Mouse (Mus musculus): Measurements from ENCODE around the gene Parp8. TPM values are rescaled to one million over a fixed set of nuclear protein-coding genes. Genes with fewer than 3 reads are reported as not detected.

The Parp8 gene
- polyA plus RNA-seq, 1 experiment from 2014 or later = 18.8 TPM

DNA sequence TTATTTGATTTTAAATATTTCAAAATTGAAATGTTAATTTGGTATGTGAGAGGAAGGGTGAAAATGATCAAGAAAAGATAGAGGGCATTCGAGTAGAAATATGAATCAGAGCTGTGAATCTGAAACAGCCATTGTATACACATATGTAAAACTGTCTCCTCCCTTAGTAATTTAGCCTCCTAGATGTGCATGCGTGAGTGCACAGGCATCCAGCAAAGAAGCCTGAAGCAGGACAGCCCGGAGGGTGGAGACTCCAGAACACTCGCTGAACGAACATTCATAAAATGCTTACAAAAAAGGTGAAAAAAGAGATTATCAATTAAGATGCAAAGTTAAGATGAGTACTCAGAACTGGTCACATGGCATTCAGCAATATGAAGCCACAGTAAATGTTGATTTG, 121.9 kb downstream of the Parp8 start:
- H3K27me3 ChIP-seq (ENCODE audit: control insufficient read depth, insufficient read depth, low read length) = no peaks in the 10 kb centered on the region
- H3K9ac ChIP-seq (replicated peaks; ENCODE audit: low read length) = no peak overlapping the region
- no peak overlapping the region for H3K4me3 ChIP-seq (ENCODE audit: low read depth, low read length)
- DNase-seq (ENCODE audit: low spot score) = no peak
- no peak overlapping the region for H3K27ac ChIP-seq (replicated peaks; ENCODE audit: low read depth, low read length)
- H3K36me3 ChIP-seq (replicated peaks; ENCODE audit: control insufficient read depth, insufficient read depth, low read depth, low read length) = no peaks in the 10 kb centered on the region
- 91% methylated on average over 5 of the region's 5 CpGs for WGBS
- no peak for ATAC-seq (replicated peaks; ENCODE audit: insufficient number of reproducible peaks, low FRiP score, low TSS enrichment, low read depth)
- no peaks in the 10 kb centered on the region for H3K9me3 ChIP-seq (replicated peaks; ENCODE audit: control insufficient read depth, low read length)
- no peak overlapping the region for H3K4me2 ChIP-seq (ENCODE audit: low read depth, low read length)
- no peaks in the 10 kb centered on the region for H3K4me1 ChIP-seq (ENCODE audit: control insufficient read depth, insufficient read depth, low read length)

DNA sequence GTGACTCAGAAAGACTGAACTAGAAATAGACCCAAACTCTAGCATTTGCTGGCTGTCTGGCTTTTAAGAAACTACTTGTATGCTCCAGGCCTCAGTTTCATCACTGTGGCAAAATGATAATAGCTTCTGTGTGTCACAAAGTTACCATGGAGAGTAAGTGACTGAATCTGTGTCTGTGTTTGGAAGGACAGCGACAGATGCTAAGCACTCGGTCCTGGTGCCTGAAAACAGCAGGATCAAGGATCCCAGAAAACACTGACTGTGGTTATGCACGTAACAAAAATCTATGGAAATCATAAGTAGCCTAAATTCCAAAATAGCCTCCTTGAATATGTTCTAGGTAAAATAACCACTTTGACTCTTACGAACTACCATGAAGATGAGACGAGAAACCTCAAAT, 126.9 kb downstream of the Parp8 start:
- Histone ChIP-seq H3K36me3 (replicated peaks; ENCODE audit: control insufficient read depth, insufficient read depth, low read depth, low read length) (no peaks in the 10 kb centered on the region), H3K27ac (replicated peaks; ENCODE audit: low read depth, low read length) (no peak overlapping the region), H3K9me3 (replicated peaks; ENCODE audit: control insufficient read depth, low read length) (no peaks in the 10 kb centered on the region), H3K4me3 (ENCODE audit: low read depth, low read length) (no peak overlapping the region), H3K4me1 (ENCODE audit: control insufficient read depth, insufficient read depth, low read length) (no peaks in the 10 kb centered on the region), H3K27me3 (ENCODE audit: control insufficient read depth, insufficient read depth, low read length) (no peaks in the 10 kb centered on the region), H3K9ac (replicated peaks; ENCODE audit: low read length) (no peak overlapping the region), H3K4me2 (ENCODE audit: low read depth, low read length) (no peak overlapping the region)
- 93% methylated on average over 5 of the region's 5 CpGs for WGBS
- ATAC-seq (replicated peaks; ENCODE audit: insufficient number of reproducible peaks, low FRiP score, low TSS enrichment, low read depth) (no peak), DNase-seq (ENCODE audit: low spot score) (no peak)

DNA sequence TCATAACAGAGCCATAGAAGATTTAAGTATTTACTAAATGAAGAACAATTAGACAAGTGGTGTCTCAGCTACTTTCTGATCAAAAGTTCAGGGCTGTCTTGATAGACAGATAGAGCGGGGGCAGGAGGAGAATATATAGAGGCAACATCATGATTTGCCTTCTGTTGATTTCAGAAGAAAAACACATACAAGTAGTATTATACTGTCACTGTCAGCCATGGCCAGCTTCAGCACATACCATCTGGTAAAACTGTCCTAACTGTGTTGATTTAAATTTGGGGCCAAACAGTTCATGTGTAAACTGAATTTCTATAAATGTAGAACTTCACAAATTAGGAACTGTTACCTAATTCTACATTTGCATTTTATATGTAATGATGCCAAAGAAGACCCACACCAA, 127.6 kb downstream of the Parp8 start:
- Histone ChIP-seq H3K27ac (replicated peaks; ENCODE audit: low read depth, low read length) (no peak overlapping the region), H3K27me3 (ENCODE audit: control insufficient read depth, insufficient read depth, low read length) (no peaks in the 10 kb centered on the region), H3K4me3 (ENCODE audit: low read depth, low read length) (no peak overlapping the region), H3K4me1 (ENCODE audit: control insufficient read depth, insufficient read depth, low read length) (no peaks in the 10 kb centered on the region), H3K36me3 (replicated peaks; ENCODE audit: control insufficient read depth, insufficient read depth, low read depth, low read length) (no peaks in the 10 kb centered on the region), H3K9ac (replicated peaks; ENCODE audit: low read length) (no peak overlapping the region), H3K9me3 (replicated peaks; ENCODE audit: control insufficient read depth, low read length) (no peaks in the 10 kb centered on the region), H3K4me2 (ENCODE audit: low read depth, low read length) (no peak overlapping the region)
- no peak for ATAC-seq (replicated peaks; ENCODE audit: insufficient number of reproducible peaks, low FRiP score, low TSS enrichment, low read depth)
- 95% methylated on average over 1 of the region's 1 CpGs for WGBS
- no peak for DNase-seq (ENCODE audit: low spot score)

DNA sequence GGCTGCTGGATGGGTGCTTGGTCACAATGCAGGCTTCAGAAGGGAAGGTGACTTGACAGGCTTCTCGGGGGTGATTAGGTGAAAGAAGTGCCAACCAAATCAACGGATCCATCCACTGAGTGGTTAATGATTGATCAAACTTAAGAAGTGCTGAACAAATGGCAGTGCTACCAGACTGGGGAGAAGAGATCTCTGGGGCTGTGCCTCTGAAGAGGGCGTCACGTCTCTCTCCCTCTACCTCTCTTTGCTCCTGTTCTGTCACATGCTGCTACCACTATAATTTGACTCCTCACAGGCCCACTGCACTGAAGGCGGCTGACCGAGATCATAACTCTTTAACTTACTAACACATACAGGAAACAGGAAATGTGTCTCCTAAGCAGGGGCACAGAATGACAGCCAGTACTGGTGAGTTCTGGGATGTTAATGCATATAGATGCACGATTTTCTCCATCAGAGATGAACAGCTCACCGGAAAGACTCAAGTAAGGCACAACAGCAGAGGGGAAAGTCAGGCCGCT, 140.9 kb downstream of the Parp8 start:
- no peak overlapping the region for H3K9ac ChIP-seq (replicated peaks; ENCODE audit: low read length)
- H3K27me3 ChIP-seq (ENCODE audit: control insufficient read depth, insufficient read depth, low read length) = no peaks in the 10 kb centered on the region
- no peaks in the 10 kb centered on the region for H3K9me3 ChIP-seq (replicated peaks; ENCODE audit: control insufficient read depth, low read length)
- no peaks in the 10 kb centered on the region for H3K4me1 ChIP-seq (ENCODE audit: control insufficient read depth, insufficient read depth, low read length)
- H3K27ac ChIP-seq (replicated peaks; ENCODE audit: low read depth, low read length) = no peak overlapping the region
- ATAC-seq (replicated peaks; ENCODE audit: insufficient number of reproducible peaks, low FRiP score, low TSS enrichment, low read depth) (no peak), DNase-seq (ENCODE audit: low spot score) (no peak)
- H3K36me3 ChIP-seq (replicated peaks; ENCODE audit: control insufficient read depth, insufficient read depth, low read depth, low read length) = no peaks in the 10 kb centered on the region
- H3K4me2 ChIP-seq (ENCODE audit: low read depth, low read length) = no peak overlapping the region
- WGBS = 78% methylated on average over 9 of the region's 9 CpGs
- no peak overlapping the region for H3K4me3 ChIP-seq (ENCODE audit: low read depth, low read length)

DNA sequence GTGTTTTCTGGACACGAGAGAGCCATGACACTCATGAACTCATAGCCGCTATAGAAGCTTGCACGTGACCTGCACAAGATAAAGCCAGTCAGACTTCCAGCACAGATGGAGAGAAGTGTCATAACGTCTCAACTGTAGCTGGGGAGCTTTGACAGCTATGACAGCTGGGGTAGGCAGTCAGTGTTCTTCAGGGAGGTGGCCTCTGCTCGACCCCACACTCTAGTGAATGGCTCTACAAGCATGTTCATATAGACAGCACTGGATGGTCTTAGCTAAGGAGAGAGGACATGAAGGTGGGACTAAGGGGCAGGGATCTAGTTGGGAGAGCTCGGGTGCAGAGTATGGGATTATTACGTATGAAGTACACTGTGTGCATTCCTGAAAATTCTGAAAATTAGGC, 143.1 kb downstream of the Parp8 start:
- 83% methylated on average over 7 of the region's 7 CpGs for WGBS

DNA sequence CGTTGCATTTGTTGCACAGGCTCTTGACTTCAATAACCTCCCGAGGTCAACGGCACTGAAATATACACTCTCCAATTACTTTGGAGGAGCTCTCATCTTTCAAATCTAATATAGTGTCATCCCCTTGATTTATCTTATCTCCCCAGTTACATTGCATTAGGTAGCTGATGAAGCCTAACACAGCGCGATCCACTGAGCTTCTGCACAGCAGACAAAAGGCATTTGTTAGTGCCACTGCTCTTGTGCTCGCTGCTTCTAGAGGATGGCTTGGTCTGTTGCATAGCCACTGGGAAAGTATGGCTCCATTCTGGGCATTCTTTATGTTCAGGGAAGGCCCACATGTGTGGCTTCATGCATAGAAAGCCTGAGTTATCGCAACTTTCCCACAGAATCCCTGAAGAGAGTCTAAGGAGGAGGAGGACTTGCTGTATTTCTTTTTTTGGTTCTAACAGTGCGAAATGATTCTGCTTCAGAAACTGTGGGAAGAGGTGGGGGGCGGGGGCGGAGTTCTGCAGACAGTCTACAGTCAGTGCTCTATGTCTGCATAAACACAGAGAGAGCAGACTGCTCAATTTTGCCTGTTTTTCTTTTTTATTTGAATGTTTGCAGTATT, 145.7 kb downstream of the Parp8 start:
- H3K9ac ChIP-seq (replicated peaks; ENCODE audit: low read length) = no peak overlapping the region
- H3K4me3 ChIP-seq (ENCODE audit: low read depth, low read length) = no peak overlapping the region
- no peaks in the 10 kb centered on the region for H3K4me1 ChIP-seq (ENCODE audit: control insufficient read depth, insufficient read depth, low read length)
- H3K4me2 ChIP-seq (ENCODE audit: low read depth, low read length) = no peak overlapping the region
- H3K27ac ChIP-seq (replicated peaks; ENCODE audit: low read depth, low read length) = no peak overlapping the region
- H3K36me3 ChIP-seq (replicated peaks; ENCODE audit: control insufficient read depth, insufficient read depth, low read depth, low read length) = no peaks in the 10 kb centered on the region
- no peaks in the 10 kb centered on the region for H3K9me3 ChIP-seq (replicated peaks; ENCODE audit: control insufficient read depth, low read length)
- ATAC-seq (replicated peaks; ENCODE audit: insufficient number of reproducible peaks, low FRiP score, low TSS enrichment, low read depth) (no peak), DNase-seq (ENCODE audit: low spot score) (no peak)
- WGBS = 79% methylated on average over 10 of the region's 10 CpGs
- no peaks in the 10 kb centered on the region for H3K27me3 ChIP-seq (ENCODE audit: control insufficient read depth, insufficient read depth, low read length)

More for the DNA sequence above, 143.1 kb downstream of the Parp8 start:
- no peaks in the 10 kb centered on the region for H3K36me3 ChIP-seq (replicated peaks; ENCODE audit: control insufficient read depth, insufficient read depth, low read depth, low read length)
- H3K9ac ChIP-seq (replicated peaks; ENCODE audit: low read length) = no peak overlapping the region
- no peak for ATAC-seq (replicated peaks; ENCODE audit: insufficient number of reproducible peaks, low FRiP score, low TSS enrichment, low read depth)
- H3K27ac ChIP-seq (replicated peaks; ENCODE audit: low read depth, low read length) = no peak overlapping the region
- H3K27me3 ChIP-seq (ENCODE audit: control insufficient read depth, insufficient read depth, low read length) = no peaks in the 10 kb centered on the region
- H3K4me1 ChIP-seq (ENCODE audit: control insufficient read depth, insufficient read depth, low read length) = no peaks in the 10 kb centered on the region
- no peak for DNase-seq (ENCODE audit: low spot score)
- no peaks in the 10 kb centered on the region for H3K9me3 ChIP-seq (replicated peaks; ENCODE audit: control insufficient read depth, low read length)
- no peak overlapping the region for H3K4me2 ChIP-seq (ENCODE audit: low read depth, low read length)
- H3K4me3 ChIP-seq (ENCODE audit: low read depth, low read length) = no peak overlapping the region

DNA sequence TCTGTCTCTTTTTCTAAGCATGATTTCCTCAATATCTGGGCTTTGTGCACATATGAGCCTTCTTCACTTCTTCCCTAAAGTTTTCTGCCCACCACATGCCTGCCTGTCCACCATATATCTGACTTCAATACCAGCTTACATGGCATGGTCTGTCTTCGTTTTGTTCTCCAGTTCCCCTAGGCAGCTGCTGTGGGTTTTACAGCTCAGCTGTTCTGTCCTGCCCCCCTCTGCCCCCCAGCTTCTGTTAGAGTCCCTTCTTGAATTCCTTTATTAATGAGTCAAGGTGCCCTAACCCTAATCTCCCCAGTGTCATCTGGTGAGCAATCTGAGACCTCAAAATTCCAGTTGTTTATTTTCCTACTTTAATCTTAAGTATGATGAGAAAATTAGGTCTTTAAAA, 155.1 kb downstream of the Parp8 start:
- Histone ChIP-seq H3K9me3 (replicated peaks; ENCODE audit: control insufficient read depth, low read length) (no peaks in the 10 kb centered on the region), H3K9ac (replicated peaks; ENCODE audit: low read length) (no peak overlapping the region), H3K27ac (replicated peaks; ENCODE audit: low read depth, low read length) (no peak overlapping the region), H3K27me3 (ENCODE audit: control insufficient read depth, insufficient read depth, low read length) (no peaks in the 10 kb centered on the region), H3K36me3 (replicated peaks; ENCODE audit: control insufficient read depth, insufficient read depth, low read depth, low read length) (no peaks in the 10 kb centered on the region), H3K4me3 (ENCODE audit: low read depth, low read length) (no peak overlapping the region), H3K4me2 (ENCODE audit: low read depth, low read length) (no peak overlapping the region), H3K4me1 (ENCODE audit: control insufficient read depth, insufficient read depth, low read length) (no peaks in the 10 kb centered on the region)
- DNase-seq (ENCODE audit: low spot score) = no peak
- 73% methylated on average over 1 of the region's 1 CpGs for WGBS
- ATAC-seq (replicated peaks; ENCODE audit: insufficient number of reproducible peaks, low FRiP score, low TSS enrichment, low read depth) = no peak

DNA sequence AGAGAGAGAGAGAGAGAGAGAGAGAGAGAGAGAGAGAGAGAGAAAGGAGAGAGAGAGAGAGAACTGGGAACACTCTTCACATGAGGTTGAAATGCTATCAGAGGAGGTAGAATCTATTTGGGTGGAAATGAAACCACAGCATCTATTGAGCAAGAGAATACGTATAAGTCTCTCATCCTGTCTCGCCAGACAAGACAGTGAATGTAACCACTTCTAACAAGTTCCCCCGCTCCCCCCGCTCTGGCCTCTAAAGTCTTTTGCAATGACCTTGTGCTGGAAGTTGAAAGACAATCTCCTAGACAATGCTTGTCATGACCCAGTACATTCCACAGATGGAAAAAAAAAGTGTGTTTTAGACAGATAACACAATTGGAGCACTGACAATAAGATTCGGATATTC, 181.4 kb downstream of the Parp8 start:
- Histone ChIP-seq H3K4me1 (ENCODE audit: control insufficient read depth, insufficient read depth, low read length) (no peaks in the 10 kb centered on the region), H3K9ac (replicated peaks; ENCODE audit: low read length) (no peak overlapping the region), H3K27ac (replicated peaks; ENCODE audit: low read depth, low read length) (no peak overlapping the region), H3K9me3 (replicated peaks; ENCODE audit: control insufficient read depth, low read length) (no peaks in the 10 kb centered on the region), H3K4me3 (ENCODE audit: low read depth, low read length) (no peak overlapping the region), H3K27me3 (ENCODE audit: control insufficient read depth, insufficient read depth, low read length) (no peaks in the 10 kb centered on the region), H3K4me2 (ENCODE audit: low read depth, low read length) (no peak overlapping the region), H3K36me3 (replicated peaks; ENCODE audit: control insufficient read depth, insufficient read depth, low read depth, low read length) (no peaks in the 10 kb centered on the region)
- DNase-seq (ENCODE audit: low spot score) = no peak
- ATAC-seq (replicated peaks; ENCODE audit: insufficient number of reproducible peaks, low FRiP score, low TSS enrichment, low read depth) = no peak
- WGBS = 84% methylated on average over 5 of the region's 5 CpGs
